Mouse (Mus musculus) CH12.LX (cell line): ENCODE measurements at regions not wholly inside any gene's neighbourhood (a gene's known extent, or its start where the extent isn't known, plus 50 kb on each side); places are given as distances from the start of the nearest gene placed in this dataset.
A peak's percentile ranks its signal among the peaks of the same experiment; 100 is the strongest.

Source experiments
- DNase-seq: peaks from one replicate; pipeline ENCODE4 v3.0.0-alpha.2; 2013; ENCODE audit errors: extremely low read depth
- H3K27ac ChIP-seq: 2 replicates; pipeline ENCODE4 v1.5.1; 2012; ENCODE audit warnings: low read depth, mild to moderate bottlenecking, control low read depth, moderate library complexity; ENCODE audit not compliant: insufficient read depth
- H3K27me3 ChIP-seq: replicated peaks from 2 replicates; pipeline ENCODE3; 2012; ENCODE audit warnings: inconsistent platforms
- H3K36me3 ChIP-seq, 2 experiments: replicated peaks in 1 of 2; 2 replicates each; pipeline versions ENCODE3 to v1.6.1; 2012; ENCODE audit warnings: inconsistent platforms in 1 of 2, low read length in 1 of 2, mild to moderate bottlenecking in 1 of 2, mixed read lengths in 1 of 2, moderate library complexity in 1 of 2; ENCODE audit not compliant: control insufficient read depth in 1 of 2, insufficient read depth in 1 of 2
- H3K4me1 ChIP-seq, 2 experiments: 2 replicates each; pipeline ENCODE4 v1.6.1; 2012; ENCODE audit warnings: inconsistent platforms in 1 of 2, moderate library complexity in 1 of 2; ENCODE audit not compliant: insufficient read depth in 2 of 2, control insufficient read depth in 1 of 2
- H3K4me2 ChIP-seq: 2 replicates; pipeline ENCODE4 v1.6.1; 2012; ENCODE audit warnings: low read depth, mild to moderate bottlenecking, control low read depth; ENCODE audit not compliant: poor library complexity, insufficient read depth, severe bottlenecking
- H3K4me3 ChIP-seq, 3 experiments: fragments of 150-350 bp in 1 of 3; sonication (generic) in 1 of 3; replicated peaks in 1 of 3; 2 replicates each; pipeline versions ENCODE3 to v1.5.1; 2011 to 2012; ENCODE audit warnings: low read depth in 2 of 3, low read length in 2 of 3, mild to moderate bottlenecking in 2 of 3, moderate library complexity in 2 of 3, control low read depth in 1 of 3, improper control_type of control experiment in 1 of 3, inconsistent platforms in 1 of 3, mixed read lengths in 1 of 3; ENCODE audit not compliant: poor library complexity in 1 of 3
- H3K79me2 ChIP-seq: replicated peaks from 2 replicates; pipeline ENCODE4 v1.6.1; 2012; ENCODE audit warnings: mild to moderate bottlenecking, moderate library complexity; ENCODE audit not compliant: control insufficient read depth, poor library complexity, insufficient read depth, severe bottlenecking; ENCODE audit errors: extremely low read depth
- H3K9ac ChIP-seq: 2 replicates; pipeline ENCODE4 v1.6.1; 2012; ENCODE audit warnings: low read depth, mild to moderate bottlenecking, control low read depth, moderate library complexity; ENCODE audit not compliant: insufficient read depth
- H3K9me3 ChIP-seq: replicated peaks from 2 replicates; pipeline ENCODE3; 2012; ENCODE audit warnings: low read length, inconsistent platforms, mixed read lengths
- BHLHE40 ChIP-seq: IDR thresholded peaks from 2 replicates; pipeline ENCODE4 v1.6.1; 2011; ENCODE audit warnings: mild to moderate bottlenecking, low read depth, low read length, improper control_type of control experiment
- CHD1 ChIP-seq: IDR thresholded peaks from 2 replicates; pipeline ENCODE4 v1.6.1; 2012; ENCODE audit warnings: low read depth, low read length, improper control_type of control experiment, inconsistent platforms
- CHD2 ChIP-seq: IDR thresholded peaks from 2 replicates; pipeline ENCODE4 v1.6.1; 2011; ENCODE audit warnings: low read length, improper control_type of control experiment
- CTCF ChIP-seq, 2 experiments: IDR thresholded peaks in 1 of 2; conservative IDR thresholded peaks in 1 of 2; 2 replicates each; pipeline ENCODE4 v1.5.1; 2011 to 2012; ENCODE audit warnings: low read depth in 2 of 2, low read length in 2 of 2, improper control_type of control experiment in 1 of 2, inconsistent platforms in 1 of 2, mild to moderate bottlenecking in 1 of 2, moderate library complexity in 1 of 2
- E2F4 ChIP-seq: IDR thresholded peaks from 2 replicates; pipeline ENCODE4 v1.6.1; 2011; ENCODE audit warnings: low read depth, low read length, improper control_type of control experiment; ENCODE audit not compliant: insufficient replicate concordance
- ELF1 ChIP-seq: IDR thresholded peaks from 2 replicates; pipeline ENCODE4 v1.6.1; 2014; ENCODE audit warnings: low read depth, mild to moderate bottlenecking, inconsistent platforms, low read length, improper control_type of control experiment
- EP300 ChIP-seq: IDR thresholded peaks from 2 replicates; pipeline ENCODE4 v1.6.1; 2011; ENCODE audit warnings: low read length, improper control_type of control experiment
- ETS1 ChIP-seq: conservative IDR thresholded peaks from 2 replicates; pipeline ENCODE4 v1.6.1; 2012; ENCODE audit warnings: low read depth, mild to moderate bottlenecking, inconsistent platforms, low read length, improper control_type of control experiment, moderate library complexity
- GABPA ChIP-seq: IDR thresholded peaks from 2 replicates; pipeline ENCODE4 v1.6.1; 2012; ENCODE audit warnings: low read depth, low read length, improper control_type of control experiment, inconsistent platforms; ENCODE audit not compliant: insufficient replicate concordance
- HCFC1 ChIP-seq: IDR thresholded peaks from 2 replicates; pipeline ENCODE4 v1.6.1; 2012; ENCODE audit warnings: low read depth, mild to moderate bottlenecking, inconsistent platforms, low read length, improper control_type of control experiment
- IRF4 ChIP-seq: IDR thresholded peaks from 2 replicates; pipeline ENCODE4 v1.6.1; 2014; ENCODE audit warnings: low read depth, mild to moderate bottlenecking, inconsistent platforms, low read length, improper control_type of control experiment
- JUN ChIP-seq: IDR thresholded peaks from 2 replicates; pipeline ENCODE4 v1.6.1; 2011; ENCODE audit warnings: low read depth, mild to moderate bottlenecking, low read length, improper control_type of control experiment, moderate library complexity; ENCODE audit not compliant: insufficient read depth
- JUND ChIP-seq: conservative IDR thresholded peaks from 2 replicates; pipeline ENCODE4 v1.6.1; 2011; ENCODE audit warnings: low read depth, low read length, improper control_type of control experiment
- KAT2A ChIP-seq: IDR thresholded peaks from 2 replicates; pipeline ENCODE4 v1.6.1; 2012; ENCODE audit warnings: low read length, improper control_type of control experiment, inconsistent platforms; ENCODE audit not compliant: insufficient replicate concordance
- MAFK ChIP-seq: IDR thresholded peaks from 2 replicates; pipeline ENCODE4 v1.6.1; 2011; ENCODE audit warnings: low read length, improper control_type of control experiment; ENCODE audit not compliant: insufficient replicate concordance
- MAX ChIP-seq: IDR thresholded peaks from 2 replicates; pipeline ENCODE4 v1.6.1; 2011; ENCODE audit warnings: low read length, improper control_type of control experiment
- MAZ ChIP-seq: IDR thresholded peaks from 2 replicates; pipeline ENCODE4 v1.6.1; 2012; ENCODE audit warnings: low read depth, mild to moderate bottlenecking, inconsistent platforms, low read length, improper control_type of control experiment, moderate library complexity
- MEF2A ChIP-seq: IDR thresholded peaks from 2 replicates; pipeline ENCODE4 v1.6.1; 2014; ENCODE audit warnings: low read depth, mild to moderate bottlenecking, inconsistent platforms, low read length, improper control_type of control experiment, borderline replicate concordance
- MXI1 ChIP-seq: IDR thresholded peaks from 2 replicates; pipeline ENCODE4 v1.6.1; 2011; ENCODE audit warnings: mild to moderate bottlenecking, low read depth, low read length, improper control_type of control experiment
- MYC ChIP-seq: IDR thresholded peaks from 2 replicates; pipeline ENCODE4 v1.6.1; 2011; ENCODE audit warnings: low read depth, mild to moderate bottlenecking, improper control_type of control experiment, low read length
- NELFE ChIP-seq: IDR thresholded peaks from 2 replicates; pipeline ENCODE4 v1.6.1; 2011; ENCODE audit warnings: low read depth, low read length, improper control_type of control experiment
- NRF1 ChIP-seq: IDR thresholded peaks from 2 replicates; pipeline ENCODE4 v1.6.1; 2014; ENCODE audit warnings: low read depth, mild to moderate bottlenecking, inconsistent platforms, low read length, improper control_type of control experiment, moderate library complexity
- PAX5 ChIP-seq: IDR thresholded peaks from 2 replicates; pipeline ENCODE4 v1.6.1; 2012; ENCODE audit warnings: low read length, inconsistent platforms, mixed read lengths
- POLR2A ChIP-seq: IDR thresholded peaks from 2 replicates; pipeline ENCODE4 v1.6.1; 2011; ENCODE audit warnings: low read depth, mild to moderate bottlenecking, improper control_type of control experiment, low read length
- POLR2AphosphoS2 ChIP-seq: IDR thresholded peaks from 2 replicates; pipeline ENCODE4 v1.6.1; 2011; ENCODE audit warnings: low read depth, low read length, improper control_type of control experiment
- RAD21 ChIP-seq: IDR thresholded peaks from 2 replicates; pipeline ENCODE4 v1.6.1; 2011; ENCODE audit warnings: low read depth, mild to moderate bottlenecking, low read length, improper control_type of control experiment, moderate library complexity
- RCOR1 ChIP-seq: conservative IDR thresholded peaks from 2 replicates; pipeline ENCODE4 v1.6.1; 2012; ENCODE audit warnings: low read depth, mild to moderate bottlenecking, inconsistent platforms, low read length, improper control_type of control experiment
- SIN3A ChIP-seq: IDR thresholded peaks from 2 replicates; pipeline ENCODE4 v1.6.1; 2012; ENCODE audit warnings: low read length, improper control_type of control experiment, inconsistent platforms
- SMC3 ChIP-seq: IDR thresholded peaks from 2 replicates; pipeline ENCODE4 v1.6.1; 2011; ENCODE audit warnings: low read depth, low read length, improper control_type of control experiment
- TBP ChIP-seq: conservative IDR thresholded peaks from 2 replicates; pipeline ENCODE4 v1.6.1; 2011; ENCODE audit warnings: low read depth, low read length, improper control_type of control experiment
- TCF12 ChIP-seq: IDR thresholded peaks from 2 replicates; pipeline ENCODE4 v1.6.1; 2014; ENCODE audit warnings: low read depth, mild to moderate bottlenecking, inconsistent platforms, low read length, improper control_type of control experiment
- UBTF ChIP-seq: IDR thresholded peaks from 2 replicates; pipeline ENCODE4 v1.6.1; 2012; ENCODE audit warnings: low read depth, mild to moderate bottlenecking, inconsistent platforms, low read length, improper control_type of control experiment, moderate library complexity
- USF1 ChIP-seq: IDR thresholded peaks from 2 replicates; pipeline ENCODE4 v1.6.1; 2014; ENCODE audit warnings: low read depth, mild to moderate bottlenecking, inconsistent platforms, low read length, improper control_type of control experiment
- USF2 ChIP-seq: conservative IDR thresholded peaks from 2 replicates; pipeline ENCODE4 v1.6.1; 2011; ENCODE audit warnings: low read depth, low read length, improper control_type of control experiment
- ZC3H11A ChIP-seq: IDR thresholded peaks from 2 replicates; pipeline ENCODE4 v1.6.1; 2012; ENCODE audit warnings: low read depth, mild to moderate bottlenecking, inconsistent platforms, low read length, improper control_type of control experiment
- ZKSCAN1 ChIP-seq: IDR thresholded peaks from 2 replicates; pipeline ENCODE4 v1.6.1; 2012; ENCODE audit warnings: low read depth, inconsistent platforms, low read length, improper control_type of control experiment, borderline replicate concordance
- ZMIZ1 ChIP-seq: IDR thresholded peaks from 2 replicates; pipeline ENCODE4 v1.6.1; 2012; ENCODE audit warnings: low read depth, mild to moderate bottlenecking, inconsistent platforms, low read length, improper control_type of control experiment
- ZNF384 ChIP-seq: IDR thresholded peaks from 2 replicates; pipeline ENCODE4 v1.6.1; 2012; ENCODE audit warnings: low read depth, low read length, improper control_type of control experiment, inconsistent platforms
- dilution Hi-C: fragments of 300-500 bp; cut with MboI; formaldehyde crosslinking; loops from 2 replicates; pipeline ENCODE4 v1.14.3; 2020; ENCODE audit warnings: low sequenced_read_pairs; ENCODE audit not compliant: extremely low pct_unique_long_range_greater_than_20kb, extremely low pct_ligation_motif_present
- in situ Hi-C: fragments of 300-500 bp; cut with MboI; formaldehyde crosslinking; loops from 3 replicates; pipeline ENCODE4 v1.14.3; 2019; ENCODE audit warnings: low sequenced_read_pairs, low pct_ligation_motif_present, low pct_unique_long_range_greater_than_20kb, mixed read lengths

DNA sequence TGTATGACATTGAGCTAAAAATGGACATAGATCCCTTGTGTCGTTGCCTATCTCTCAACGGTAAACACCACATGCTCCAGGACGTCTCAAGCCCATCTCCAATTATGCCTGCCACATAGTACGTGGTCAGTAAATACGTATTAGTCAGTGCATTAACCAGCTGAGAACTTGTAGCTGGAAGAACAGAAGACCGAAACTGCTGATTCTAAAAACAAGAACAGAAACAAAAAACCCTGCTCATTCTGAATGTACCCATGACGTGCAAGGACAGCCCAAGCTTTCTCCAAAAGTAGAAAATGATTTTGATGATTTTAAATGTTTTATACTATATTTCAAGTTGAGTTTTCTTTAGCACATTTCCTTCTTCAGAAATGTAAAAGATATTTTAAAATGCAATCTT, 500.7 kb upstream of the Gulo start:
- DNase-seq = peak; percentile 68
- TF ChIP-seq MEF2A (peak; percentile 62; the same call in 1 of the 2 replicates), MAZ (no peak), GABPA (no peak), USF1 (no peak), NRF1 (no peak), JUND (peak; percentile 83), POLR2A (no peak), ELF1 (no peak), TCF12 (no peak), ETS1 (peak; percentile 94), CTCF (conservative IDR thresholded peaks at IDR 0.05 in 1 of 2, IDR thresholded peaks at IDR 0.05 in 1 of 2; ENCODE audit: low read depth in 2 of 2, low read length in 2 of 2) (no peak), SMC3 (0 out of 2 replicates have a peak, but pooled peaks have one; percentile 2), POLR2AphosphoS2 (no peak), EP300 (peak; percentile 95), ZNF384 (peak; percentile 46; the same call in 1 of the 2 replicates), CHD2 (peak; percentile 53; the same call in 1 of the 2 replicates), E2F4 (no peak), TBP (no peak), RCOR1 (peak; percentile 87), MAFK (peak; percentile 86), KAT2A (no peak), NELFE (no peak), BHLHE40 (peak; percentile 77), JUN (peak; percentile 80), ZMIZ1 (no peak), HCFC1 (no peak), IRF4 (peak; percentile 96), UBTF (no peak), PAX5 (no peak), USF2 (no peak), CHD1 (no peak), MYC (no peak), MXI1 (peak; percentile 21; the same call in 1 of the 2 replicates), ZKSCAN1 (no peak), RAD21 (no peak), MAX (peak; percentile 10; the same call in 1 of the 2 replicates), ZC3H11A (no peak), SIN3A (peak; percentile 78)
- H3K4me2 ChIP-seq = peak overlapping the region; percentile 65
- no peak overlapping the region for H3K27ac ChIP-seq
- in situ Hi-C loops = no loop called here
- no peak overlapping the region for H3K9ac ChIP-seq
- no peaks in the 10 kb centered on the region for H3K27me3 ChIP-seq
- peaks cover 14 to 26% of the 10 kb centered on the region in 2 experiments for H3K4me1 ChIP-seq
- peaks cover 3% of the 10 kb centered on the region for H3K9me3 ChIP-seq
- H3K4me3 ChIP-seq = no peak overlapping the region
- dilution Hi-C loops = no loop called here
- no peaks in the 10 kb centered on the region for H3K36me3 ChIP-seq
- no peaks in the 10 kb centered on the region for H3K79me2 ChIP-seq
